Mouse (Mus musculus) ZHBTc4 (cell line): ENCODE data around the gene Rpe65.
A peak's percentile ranks its signal among the peaks of the same experiment; 100 is the strongest.

ENCODE experiments used
- DNase-seq: peaks from one replicate; pipeline ENCODE4 v3.0.0-alpha.2; 2011; ENCODE audit warnings: low read depth, low spot score

The Rpe65 gene

GRCm38 (mm10) chr3:159598875-159599274 is at the start of gene Rpe65:
Rpe65 (plus strand) TSS chr3:159599175.
- DNase-seq: no peak

- no peak for DNase-seq
Observed at GRCm38 (mm10) chr3:159550224-159550623, 48.8 kb upstream of the Rpe65 start.

DNA sequence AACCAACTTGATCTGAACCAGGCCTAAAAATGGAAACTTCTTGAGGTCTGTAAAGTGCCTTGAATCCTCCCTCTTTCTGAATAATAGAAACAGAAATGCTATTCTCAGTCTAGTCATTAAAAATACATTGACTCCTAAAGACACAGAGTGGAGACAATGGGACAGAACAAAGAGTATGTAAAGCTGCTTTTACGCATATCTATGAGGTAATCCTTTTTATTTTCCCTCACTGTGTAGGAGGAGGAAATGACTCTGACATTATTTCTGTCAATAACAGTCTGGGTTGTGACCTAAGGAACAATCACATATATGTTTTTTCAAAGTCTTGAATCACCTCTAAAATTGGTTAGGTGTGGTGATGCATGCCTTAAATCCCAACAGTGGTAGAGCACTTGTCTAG is 16.0 kb downstream of the Rpe65 start:
- DNase-seq: peak; percentile 32

- no peak for DNase-seq
Observed at GRCm38 (mm10) chr3:159621026-159621425, 22.1 kb downstream of the Rpe65 start.

DNA sequence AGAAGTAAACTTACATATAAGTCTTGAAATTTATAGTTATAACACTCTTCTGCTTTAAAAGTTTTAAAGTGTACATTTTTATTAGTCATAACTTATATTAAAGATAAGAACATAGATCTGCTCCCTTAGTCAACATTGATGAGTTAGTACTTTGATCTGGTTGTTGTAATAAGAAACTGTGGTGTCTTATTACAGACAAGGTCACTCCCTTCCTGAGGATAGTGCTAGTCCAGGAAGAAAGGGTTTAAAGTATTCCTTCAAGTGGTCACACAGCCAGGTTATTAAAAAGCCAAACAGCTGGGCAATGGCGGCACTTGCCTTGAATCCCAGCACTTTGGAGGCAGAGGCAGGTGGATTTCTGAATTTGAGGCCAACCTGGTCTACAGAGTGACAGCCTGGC is 25.0 kb downstream of the Rpe65 start:
- DNase-seq: no peak

- DNase-seq: no peak
Observed at GRCm38 (mm10) chr3:159660741-159661140, 61.8 kb downstream of the Rpe65 start.

- DNase-seq: no peak
Observed at GRCm38 (mm10) chr3:159663333-159663732, 64.4 kb downstream of the Rpe65 start.
